Mouse (Mus musculus) kidney, adult 8-10 months (tissue): ENCODE measurements around the gene Vps8.

Source experiments
- DNase-seq, 2 experiments: peaks; one replicate each; pipeline ENCODE4 v3.0.0; 2022

Gene Vps8

DNA sequence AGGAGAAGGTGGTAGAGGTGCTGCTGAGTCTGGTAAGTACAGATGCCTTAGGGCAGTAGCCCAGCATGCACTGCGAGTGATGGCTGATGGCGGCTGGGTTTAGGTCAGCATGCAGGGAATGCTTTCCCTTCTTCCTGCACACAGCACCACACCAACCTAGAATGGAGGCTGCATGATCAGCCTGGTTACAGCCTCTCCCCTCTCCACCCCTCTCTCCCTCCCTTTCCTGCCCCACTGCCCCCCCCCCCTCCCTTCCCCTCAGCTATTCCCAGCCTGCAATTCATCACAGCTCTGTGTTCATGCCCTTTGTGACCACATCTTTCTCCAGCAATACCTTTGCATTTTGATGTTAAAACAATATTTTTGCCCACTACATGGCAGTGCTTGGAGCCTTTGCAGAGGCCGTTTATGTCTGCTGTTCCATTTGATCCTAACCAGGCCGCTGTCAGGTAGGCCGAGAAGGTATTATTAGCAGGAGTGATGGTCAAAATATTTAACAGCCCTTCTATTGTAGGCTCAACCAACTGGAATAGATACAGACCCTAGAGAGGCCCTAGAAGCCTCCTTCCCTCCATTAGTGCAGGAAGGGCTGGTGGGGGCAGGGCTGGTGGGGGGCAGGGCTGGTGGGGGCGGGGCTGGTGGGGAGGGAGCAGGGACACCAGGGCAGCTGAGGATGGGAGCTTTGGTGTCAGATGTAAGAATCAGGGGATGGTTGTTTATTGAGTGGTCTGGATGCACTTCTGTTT, 17.5 kb upstream of the Vps8 start:
- no peak for DNase-seq

DNA sequence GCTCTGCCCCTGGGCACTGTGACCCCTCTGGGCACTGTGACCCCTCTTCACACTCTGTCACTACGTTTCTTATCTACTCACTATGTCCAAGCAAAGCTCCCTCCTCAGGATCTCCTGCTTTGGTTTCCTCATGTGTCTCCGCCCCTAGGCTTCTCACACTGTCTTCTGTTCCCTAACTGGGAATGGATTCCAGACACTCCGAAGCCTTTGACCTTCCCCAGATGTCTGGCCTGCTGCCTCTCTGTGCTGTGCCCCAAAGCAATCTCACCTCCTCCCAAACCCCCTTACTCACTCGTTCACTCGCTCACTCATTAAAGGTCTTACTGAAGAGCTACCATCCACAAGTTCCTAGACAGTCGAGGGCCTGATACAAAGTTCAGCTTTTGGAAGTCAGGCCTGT, 16.8 kb upstream of the Vps8 start:
- no peak for DNase-seq

DNA sequence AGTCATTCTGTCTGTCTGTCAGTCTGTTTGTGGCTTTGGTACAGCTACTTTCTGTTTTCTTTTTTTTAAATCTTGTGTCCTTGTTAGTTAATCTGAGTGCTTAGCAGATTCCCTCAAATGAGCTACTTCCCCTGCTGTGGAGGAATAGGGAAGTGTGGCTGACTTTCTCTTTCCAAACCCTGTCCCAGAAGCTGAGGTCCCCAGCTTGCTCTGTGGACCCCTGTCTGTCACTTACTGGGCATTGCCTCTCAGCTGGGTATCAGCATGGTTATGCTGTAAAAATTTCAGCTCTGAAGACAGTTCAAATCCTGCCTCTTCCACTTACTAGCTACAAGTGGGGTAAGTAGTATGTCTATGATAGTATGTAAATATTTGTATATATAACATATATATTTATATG, 11.1 kb upstream of the Vps8 start:
- no peak for DNase-seq

DNA sequence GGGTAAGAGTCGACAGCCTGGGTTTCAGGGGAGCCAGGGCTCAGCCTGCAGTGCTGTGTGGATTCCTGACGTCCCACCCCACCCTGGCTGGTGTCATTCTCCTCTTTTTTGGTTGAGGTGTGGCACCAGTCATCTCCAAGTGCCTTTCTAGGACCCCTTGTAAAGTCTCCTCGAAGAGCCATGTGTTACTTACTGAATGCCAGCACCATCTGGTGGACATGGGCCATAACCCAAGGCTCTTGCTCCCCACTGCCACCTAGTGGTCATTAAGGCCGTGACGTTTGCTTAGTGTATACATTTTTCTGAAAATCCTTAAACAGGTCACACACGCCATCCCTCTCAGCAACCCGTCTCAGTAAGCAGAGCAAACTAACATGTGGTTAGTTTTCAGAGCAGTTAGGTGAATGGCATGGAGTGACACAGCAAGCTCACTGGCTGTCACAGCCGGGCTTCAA, 10.3 kb upstream of the Vps8 start:
- peak; percentile 57 to 86 for DNase-seq

DNA sequence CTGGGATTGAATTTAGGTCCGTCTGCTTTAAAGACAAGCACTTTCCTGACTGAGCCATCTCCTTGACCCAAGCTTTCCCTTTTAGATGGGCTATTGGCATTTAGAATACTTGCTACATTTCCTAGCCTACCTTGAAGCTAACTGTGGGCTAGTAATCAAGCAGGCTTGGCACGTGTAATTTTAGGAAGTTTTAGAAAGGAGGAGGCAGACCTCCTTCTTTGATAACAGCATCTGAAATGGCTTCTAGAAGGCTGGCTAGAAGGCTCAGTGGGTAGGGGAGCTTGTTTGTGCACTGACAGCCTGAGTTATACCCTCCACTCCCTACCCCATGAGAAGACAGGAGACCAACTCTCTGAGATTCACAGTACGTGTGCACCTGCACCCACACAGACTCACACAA, 9.1 kb upstream of the Vps8 start:
- no peak for DNase-seq

DNA sequence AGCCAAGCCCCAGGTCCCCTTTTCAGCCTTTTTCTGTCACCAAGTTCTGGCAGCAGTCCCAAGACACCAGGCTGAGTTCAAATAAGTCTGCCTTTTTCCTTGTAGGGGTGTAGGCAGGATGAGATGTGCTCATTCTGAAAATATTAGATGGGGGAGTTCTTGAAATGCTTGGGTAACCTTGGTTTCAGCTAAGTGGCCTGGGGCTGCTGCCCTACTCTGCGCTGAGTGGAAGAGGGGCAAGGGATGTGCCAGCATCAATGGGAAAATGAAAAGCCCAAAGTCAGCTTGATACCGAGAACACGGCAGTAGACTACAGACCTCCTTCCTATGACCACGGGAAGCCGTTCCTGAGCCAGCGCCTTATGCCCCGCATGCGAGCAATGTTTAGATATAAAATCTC, 7.8 kb upstream of the Vps8 start:
- no peak for DNase-seq

DNA sequence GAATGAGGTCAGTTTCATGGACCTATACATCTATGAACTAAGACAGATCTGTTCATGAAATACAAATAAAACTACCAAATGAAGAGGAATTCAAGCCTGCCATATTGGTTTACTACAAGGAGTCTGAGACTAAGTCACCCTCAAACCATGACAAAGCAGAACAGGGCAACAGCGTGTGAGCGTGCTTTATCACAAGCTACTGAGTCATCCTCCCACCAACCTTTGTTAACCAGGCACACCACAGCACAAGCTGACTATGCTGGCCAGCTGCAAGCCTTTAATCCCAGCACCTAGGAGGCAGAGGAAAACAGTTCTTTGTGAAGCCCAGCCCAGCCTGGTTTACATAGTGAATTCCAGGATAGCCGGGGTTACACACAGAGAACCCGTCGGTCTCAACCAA, 4.9 kb upstream of the Vps8 start:
- DNase-seq: no peak

DNA sequence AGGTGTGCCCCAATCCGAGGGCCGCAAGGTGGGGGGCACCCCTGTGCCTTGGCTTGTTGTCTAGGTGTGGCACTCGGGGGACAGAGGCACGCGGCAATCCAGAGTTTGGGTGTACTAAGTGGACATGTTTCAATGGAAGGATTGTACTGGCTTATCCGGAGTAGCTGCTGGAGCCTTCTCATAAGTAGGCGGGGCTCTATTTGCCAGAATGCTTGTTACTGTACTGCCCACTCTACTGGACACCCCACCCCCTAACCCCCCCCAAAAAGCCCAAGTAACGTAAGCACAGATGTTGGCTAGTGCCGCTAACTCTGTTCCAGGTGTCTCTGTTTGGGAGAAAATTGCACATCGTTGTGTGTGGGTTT, 610 bp downstream of the Vps8 start:
- peak in 1 of 2 experiments; percentile 37 for DNase-seq

DNA sequence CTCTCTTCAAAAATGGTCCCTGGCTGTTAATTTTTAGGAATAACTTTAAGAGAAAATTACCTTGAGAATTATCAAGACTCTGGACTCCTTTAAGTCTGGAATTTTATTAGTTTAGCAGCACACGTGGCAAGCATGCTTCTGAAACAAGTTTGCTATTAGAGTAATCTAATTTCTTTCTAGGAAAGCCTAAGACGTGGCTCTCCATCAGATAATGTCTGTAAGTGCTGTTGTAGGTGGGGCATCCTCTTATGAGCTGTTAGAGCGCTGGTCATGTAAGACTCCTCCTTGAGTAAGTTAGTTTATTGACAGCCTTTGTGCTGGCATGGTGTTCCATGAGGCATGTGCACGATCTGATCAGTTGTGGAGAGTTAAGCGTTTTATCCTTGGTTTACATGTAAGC, 5.2 kb downstream of the Vps8 start:
- DNase-seq: no peak

DNA sequence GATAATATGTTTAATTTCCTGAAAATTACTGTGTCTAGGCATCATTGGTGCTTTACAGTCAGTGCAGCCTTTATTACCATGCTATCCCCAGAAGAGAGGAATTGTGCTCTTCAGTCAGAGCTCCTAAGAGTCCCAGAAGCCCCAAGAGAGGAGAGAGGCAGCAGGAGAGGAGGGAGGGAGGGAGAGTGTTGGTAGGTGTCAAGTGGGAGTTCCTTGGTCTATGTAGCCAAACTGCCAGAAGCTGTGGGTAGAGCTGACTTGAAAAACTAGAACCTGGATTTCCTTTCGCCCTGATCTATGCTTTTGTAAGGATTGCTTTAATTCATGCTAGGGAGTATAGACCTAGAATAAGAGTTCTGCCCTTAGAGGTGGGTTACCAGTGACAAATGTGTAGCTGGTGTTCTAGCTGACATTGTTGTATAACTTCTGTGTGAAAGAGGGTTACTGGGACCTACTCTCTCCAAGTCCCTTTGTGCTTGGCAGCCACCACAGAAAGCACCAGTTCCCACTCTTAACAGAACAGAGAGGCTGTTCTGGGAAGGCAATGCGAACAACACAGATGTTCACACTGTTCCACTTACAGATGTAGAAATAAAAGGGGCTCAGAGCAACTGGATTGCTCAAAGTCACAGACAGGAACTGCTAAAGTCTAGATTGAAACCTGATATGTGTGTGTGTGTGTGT, 7.6 kb downstream of the Vps8 start:
- DNase-seq: no peak

DNA sequence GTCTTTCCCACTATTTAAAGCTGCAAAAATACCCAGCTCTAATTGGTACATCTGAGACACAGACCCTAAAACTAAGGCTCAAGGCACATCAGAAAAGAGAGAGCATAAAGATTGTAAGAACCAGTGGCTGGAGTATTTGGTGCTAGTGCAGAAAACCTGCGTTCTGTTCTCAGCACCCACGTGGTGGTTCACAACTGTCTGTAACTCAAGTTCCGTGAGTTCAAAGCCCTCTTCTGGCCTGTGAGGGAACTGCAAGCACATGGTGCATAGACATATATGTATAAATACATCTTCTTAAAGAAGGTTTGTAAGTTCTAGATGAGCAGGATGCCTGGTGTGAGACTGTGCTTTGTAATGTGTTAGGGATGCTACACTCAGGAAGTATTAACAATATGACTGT, 8.7 kb downstream of the Vps8 start:
- no peak for DNase-seq

DNA sequence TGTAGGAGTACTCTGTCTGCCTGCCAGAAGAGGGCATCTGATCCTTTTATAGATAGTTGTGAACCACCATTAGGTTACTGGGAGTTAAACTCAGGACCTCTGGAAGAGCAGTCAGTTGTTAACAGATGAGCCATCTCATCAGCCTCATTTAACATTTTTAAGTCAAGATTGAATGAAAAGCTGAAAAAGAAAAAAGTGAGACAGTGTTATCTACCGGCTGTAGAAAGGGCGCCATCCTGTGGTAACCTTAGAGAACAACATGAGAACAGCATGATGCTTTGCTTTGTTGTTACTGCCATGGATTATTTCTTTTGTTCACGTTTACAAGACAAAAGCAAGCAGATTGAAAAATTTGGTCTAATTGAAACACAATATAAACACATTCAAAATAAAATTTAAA, 10.6 kb downstream of the Vps8 start:
- DNase-seq: no peak

DNA sequence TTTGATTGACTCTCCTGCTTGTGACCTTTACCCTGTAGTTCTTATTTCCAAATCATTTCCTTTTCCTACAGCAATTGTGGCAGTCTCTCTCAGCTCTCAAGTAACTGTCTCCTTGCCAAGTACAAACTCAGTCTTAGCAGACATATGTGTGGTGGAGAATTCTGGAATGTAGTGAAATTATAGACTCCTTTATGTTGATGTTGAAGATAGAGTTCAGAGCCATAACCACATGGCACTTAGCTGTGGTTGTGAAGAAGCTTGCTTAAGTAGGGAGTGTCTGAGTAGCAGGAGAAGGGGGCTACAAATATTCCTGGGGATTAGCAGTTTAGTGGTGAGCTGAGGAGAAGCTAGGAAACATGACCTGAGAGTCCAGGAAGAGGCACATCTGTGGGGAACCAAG, 18.1 kb downstream of the Vps8 start:
- DNase-seq: no peak

DNA sequence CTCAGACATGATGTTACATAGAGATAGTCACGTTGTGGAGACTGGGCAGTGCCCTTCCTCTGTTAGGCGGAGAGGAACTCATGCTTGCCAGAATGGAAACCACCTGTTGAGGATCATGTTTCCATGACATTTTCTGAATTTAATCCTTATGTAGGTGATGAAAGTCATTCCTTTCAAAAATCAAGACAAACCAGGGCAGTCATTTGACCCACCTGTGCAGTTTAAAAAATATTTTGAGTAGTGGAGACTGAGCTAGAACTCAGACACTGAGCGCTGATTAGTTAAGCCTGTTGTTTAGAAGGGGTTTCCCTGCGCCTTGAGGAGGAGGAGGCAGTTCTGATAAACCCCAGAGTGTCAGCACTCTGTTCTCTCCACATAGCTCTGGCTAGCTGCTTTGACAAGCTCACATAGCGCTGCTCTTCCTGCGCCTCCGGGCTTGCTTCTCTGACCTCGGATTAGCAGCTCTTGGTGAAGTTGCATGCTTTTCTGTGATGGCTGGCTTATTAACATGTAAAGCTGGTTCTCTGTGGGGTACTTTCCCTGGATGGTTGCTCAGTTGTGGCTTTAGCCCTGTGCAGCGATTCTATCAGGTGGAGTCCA, 22.2 kb downstream of the Vps8 start:
- DNase-seq: no peak

DNA sequence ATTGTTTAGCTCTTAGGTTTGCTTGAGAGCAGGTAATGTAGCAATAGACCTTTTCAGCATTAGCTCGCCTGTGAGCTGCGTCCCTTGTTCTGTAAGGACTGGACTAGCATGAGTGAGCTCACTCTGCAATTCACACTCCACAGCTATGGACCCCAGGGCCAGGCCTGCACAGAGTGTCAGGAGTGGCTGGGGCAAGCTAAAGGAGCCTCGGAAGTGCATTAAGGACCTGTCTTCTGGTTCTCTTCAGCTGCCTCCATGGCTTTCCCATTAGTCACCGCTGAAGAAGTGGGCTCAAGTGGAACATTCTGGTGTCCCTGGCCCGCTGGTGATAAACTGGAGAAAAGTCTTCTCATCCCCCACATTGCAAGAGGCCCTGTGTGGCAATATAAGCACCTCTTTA, 24.5 kb downstream of the Vps8 start:
- no peak for DNase-seq

DNA sequence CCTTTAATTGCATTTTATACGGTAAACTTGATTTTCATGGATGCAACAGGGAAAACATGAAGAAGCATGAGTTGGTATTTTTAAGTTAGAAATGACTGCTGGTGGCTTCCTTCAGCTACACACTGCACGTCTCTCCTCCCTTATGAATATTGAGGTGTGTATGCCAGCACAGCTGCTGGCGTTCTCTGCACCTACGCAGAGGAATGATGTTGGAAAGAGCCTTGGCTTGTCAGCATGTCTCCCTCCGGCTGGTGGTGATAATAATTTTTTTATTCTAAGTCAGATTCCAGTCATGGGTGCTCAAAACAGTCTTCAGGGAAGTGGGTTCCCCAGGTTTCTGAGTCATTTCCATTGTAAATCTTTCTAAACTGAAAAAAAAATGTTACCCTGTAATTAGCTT, 25.5 kb downstream of the Vps8 start:
- no peak for DNase-seq

DNA sequence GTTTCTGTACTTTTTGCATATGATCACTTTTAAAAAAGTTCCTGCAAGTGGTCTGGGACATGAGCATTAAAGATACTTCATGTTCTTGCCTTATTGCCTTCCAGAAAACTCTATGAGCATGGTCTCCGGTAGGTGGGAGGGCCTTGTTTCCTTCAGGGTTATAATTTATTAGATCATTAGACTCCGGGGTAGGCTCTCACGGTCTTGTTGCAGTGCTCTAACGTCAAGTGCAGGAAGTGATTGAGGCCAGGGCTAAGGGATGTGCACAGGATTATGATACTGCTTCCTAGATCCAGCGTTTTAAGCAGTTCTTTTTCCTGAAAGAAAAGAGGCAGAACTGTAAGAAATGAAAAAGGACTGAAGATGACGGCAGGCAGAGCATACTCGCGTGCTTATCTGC, 27.0 kb downstream of the Vps8 start:
- no peak for DNase-seq

DNA sequence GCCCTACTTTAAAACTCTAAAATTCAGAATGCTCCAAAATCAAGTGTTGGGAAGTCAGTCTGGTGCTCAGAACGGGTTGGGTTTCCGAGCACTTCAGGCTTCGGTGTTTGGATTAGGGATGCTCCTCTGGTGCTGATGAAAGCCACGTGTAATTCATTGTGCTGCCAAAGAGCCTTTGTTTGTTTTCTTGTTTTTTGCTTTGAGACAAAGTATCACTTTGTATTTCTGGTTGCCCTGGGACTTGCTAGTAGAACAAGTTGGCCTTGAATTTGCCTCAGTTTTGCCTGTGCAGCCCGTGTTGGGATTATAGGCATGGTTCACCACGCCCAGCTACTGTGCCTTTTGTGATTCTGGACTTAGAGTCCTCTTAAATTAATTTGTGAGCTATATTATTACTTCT, 29.7 kb downstream of the Vps8 start:
- DNase-seq: no peak

DNA sequence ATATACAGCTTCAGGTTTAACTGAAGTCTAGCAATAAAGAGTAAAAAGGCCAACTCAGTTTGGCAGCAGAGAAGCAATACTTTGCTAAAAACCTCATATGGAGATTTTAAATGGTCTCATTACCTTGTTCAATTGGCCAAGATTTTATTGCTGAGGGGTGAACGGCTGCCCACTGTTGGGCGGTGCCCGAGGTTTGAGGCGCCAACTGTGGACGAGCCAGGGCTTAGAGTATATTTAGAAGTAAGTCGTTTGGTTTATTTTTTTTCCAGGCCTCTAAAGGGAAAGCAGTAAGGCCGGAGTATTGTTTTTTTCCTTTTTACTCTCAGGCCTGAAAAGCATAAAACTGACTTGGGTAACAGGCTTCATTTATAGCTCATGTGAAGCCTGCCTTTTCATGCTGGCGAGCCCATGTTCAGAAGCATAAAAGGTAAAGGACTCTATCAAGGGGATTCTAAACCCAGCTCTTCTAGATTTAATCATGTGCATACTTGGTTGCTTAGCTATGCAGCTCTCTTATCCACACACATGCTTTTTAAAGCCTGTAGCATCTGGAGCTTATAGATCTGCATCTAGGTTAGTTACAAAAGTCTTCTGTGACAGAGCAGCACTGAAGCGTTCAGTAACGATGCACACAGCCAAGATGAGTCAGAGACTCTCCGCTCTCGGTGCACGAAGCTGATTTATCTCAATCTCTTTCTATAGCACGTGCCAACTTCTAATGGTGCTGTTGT, 34.9 kb downstream of the Vps8 start:
- no peak for DNase-seq

DNA sequence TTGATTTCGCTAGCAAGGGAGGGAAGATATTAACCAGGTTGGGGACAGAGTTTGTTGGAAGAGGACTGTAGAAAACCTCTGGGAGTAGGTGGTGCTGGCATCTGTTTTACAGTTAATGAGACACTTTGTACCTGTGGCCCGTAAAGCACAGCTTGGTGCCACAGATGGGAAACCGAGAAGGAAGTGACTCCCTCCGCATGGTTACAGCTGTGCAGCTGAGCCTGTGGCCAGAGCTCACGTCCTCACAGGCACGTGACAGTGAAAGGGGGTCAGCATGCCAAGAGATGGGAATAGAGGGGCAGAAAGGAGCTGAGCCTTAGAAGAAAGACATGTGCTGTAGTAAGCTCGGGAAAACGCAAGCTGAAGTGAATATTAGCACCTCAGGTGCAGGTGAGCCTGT, 43.0 kb downstream of the Vps8 start:
- DNase-seq: no peak

DNA sequence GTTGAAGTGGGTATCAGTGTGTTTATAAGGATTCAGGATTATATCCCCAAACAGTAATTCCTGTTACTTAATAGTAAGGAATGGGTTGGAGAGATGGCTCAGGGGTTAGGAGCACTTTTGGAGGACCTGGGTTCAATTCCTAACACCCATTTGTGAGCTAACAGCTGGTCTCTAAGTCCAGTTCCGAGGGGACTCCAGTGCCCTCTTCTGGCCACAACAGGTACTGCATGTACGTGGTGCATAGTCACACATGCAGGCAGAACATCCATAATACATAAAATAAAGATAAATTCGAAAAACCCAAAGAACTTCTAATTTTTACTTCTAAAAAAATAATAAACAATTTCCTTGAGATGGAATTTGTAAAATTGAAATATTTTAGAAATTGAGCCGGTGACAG, 47.5 kb downstream of the Vps8 start:
- DNase-seq: no peak

DNA sequence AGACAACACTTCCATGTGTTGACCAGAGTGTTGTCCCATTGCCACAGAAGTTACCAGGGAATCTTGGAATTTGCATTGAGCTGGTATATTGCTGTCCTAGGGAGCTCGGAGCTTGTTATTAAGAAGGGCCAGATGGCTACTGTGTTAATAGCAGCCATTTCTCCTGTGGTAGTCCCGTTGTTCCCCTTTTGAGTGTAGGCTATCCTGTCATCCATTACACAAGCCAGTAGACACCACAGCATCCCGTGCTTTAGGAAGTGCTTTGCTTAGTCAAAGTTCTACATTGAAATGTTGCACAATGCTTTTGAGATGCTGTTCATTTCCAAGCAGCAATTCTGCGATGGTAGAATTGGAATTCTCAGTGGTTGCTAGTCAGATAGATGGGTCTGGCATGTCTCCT, 54.2 kb downstream of the Vps8 start:
- DNase-seq: no peak

DNA sequence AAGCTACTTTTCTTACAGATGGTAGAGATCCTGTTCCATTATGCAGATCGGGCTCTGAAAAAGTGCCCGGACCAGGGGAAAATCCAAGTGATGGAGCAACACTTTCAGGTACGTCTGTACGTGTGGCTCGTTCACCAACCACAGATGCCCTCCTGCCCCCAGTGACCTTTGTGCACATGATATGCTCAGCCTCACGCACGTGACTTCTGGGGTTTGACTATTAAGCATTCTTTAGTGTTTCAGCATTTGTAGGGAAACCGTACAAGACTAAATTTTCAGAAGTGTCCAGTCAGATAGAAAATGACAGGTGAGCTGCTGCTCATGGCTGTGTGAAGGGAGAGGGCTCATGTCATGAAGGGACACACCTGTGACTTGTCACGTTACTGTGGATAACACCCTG, 55.5 kb downstream of the Vps8 start:
- peak; percentile 48 to 72 for DNase-seq

DNA sequence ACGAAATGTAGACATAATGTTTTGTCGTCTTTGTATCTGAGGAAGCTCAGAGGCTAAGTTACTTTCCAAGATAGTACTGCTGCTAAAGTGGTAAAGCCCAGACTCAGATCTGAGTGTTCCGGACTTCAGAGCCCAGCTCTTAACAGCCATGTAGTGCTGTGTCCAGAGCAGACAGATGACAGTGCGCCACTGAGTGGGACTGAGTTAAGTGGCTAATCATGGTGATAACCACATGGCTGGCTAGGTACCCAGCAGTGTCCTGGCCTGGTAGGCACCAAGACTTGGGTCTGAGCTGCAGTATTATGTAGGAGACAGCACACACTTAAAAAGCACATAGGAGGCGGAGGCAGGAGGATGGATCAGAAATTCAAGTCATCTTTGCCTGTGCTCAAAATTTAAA, 60.9 kb downstream of the Vps8 start:
- no peak for DNase-seq
